Mouse (Mus musculus) spleen, postnatal 10 days (tissue): ENCODE measurements at regions not wholly inside any gene's neighbourhood (a gene's known extent, or its start where the extent isn't known, plus 50 kb on each side); places are given as distances from the start of the nearest gene placed in this dataset.
"Not testable (repeated sequence)": the region's sequence is repeated elsewhere in the genome, so short reads cannot be mapped to it uniquely, and the experiment has no call there.

ENCODE experiments used
- DNase-seq, 2 experiments: peaks; one replicate each; pipeline ENCODE4 v3.0.0; 2021 to 2022; ENCODE audit warnings: low spot score in 2 of 2

DNA sequence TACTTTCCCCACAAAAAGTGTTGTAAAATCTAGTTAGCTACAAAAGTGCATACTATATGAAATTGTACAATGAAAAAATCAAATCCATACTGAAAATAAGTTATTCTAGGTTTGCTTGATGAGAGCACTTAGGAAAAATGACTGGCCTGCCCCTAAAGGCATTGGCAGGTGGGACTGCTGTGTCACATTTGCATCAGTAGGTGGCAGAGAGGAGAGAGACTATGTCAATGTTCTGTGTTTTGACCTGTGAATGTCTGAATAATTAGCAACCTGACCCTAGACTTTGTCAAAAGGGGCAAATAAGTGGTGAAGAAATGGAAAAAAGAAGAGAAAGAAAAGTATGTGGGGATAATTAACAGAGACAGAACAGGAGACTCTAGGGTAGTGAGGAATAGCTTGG, 997.0 kb upstream of the Tacstd2 start:
- DNase-seq: peak in 1 of 2 experiments; percentile 29

DNA sequence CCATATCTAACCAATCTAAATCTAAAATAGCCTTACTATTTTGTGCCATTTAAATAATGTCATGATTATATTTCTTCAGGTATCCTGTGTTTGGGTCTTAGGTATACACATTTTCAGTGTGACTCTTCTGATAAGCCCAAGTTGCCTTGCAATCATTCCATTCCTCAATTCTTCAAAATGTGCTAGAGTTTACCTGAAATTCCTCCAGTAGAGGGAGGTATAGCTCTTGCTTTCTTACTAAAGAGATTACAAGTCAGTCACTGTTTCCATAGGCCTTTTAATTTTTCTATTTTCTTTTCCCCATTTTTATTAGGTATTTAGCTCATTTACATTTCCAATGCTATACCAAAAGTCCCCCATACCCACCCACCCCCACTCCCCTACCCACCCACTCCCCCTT, 968.3 kb upstream of the Tacstd2 start:
- DNase-seq: no peak

DNA sequence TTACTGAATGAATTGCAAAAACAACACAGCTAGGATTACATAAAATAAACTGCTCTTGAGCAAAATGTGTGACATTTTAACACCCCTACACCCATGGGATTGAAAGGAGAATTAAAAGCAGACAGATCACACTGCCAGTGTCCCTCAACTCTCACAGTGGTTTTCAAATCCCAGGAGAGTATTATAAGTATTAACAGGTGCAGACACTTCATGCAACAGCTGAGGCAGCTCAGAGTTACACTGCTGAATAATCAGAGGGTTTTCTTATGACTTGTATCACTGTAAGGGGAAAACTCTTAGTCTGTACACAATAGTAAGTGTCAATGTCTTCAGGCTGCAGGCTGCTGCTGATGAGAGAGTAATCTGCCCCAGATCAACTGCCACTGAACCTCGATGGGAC, 945.5 kb upstream of the Tacstd2 start:
- no peak for DNase-seq

DNA sequence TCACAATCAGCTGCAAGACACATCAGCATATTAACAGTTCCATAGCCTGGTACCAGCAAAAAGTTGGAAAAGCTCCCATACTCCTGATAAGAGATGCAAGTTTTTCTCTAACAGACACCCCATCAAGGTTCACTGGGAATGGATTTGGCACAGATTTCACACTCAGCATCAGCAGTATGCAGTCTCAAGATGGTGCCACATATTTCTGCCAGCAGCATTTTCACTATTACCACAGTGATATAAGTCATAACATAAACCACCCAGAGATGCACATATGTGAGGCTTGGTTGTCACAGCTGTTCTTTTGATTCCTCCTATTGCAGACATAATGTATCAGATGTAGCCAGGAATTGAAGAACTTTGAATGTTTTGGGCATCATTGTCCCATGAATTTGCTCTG, 939.3 kb upstream of the Tacstd2 start:
- no peak for DNase-seq

DNA sequence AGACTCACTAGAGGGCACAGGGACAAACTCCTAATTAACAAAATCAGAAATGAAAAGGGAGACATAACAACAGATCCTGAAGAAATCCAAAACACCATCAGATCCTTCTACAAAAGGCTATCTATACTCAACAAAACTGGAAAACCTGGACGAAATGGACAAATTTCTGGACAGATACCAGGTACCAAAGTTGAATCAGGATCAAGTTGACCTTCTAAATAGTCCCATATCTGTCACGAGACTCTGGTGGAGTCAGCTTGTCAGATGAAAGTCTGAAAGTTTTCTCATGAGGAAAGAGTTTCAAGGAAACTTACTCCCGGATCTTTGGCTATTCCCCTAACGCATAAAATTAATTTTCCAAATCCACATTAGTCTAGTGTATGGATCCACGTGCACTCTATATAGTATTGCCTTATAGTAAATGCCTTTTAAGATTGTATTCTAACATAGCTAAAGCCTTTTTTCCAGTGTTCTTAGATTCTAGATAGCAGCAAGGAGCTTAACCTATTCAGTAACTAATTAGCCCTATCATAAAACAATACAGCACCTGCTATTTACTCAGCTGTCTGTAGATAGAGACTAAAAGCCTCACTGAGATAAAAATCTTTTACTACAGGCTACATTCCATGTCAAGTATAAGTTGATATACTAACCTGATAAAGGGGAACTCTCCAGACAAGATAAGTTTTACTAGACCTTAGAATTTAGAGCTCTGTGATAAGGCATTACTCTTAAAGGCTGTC, 917.6 kb upstream of the Tacstd2 start:
- DNase-seq: not testable (repeated sequence)

DNA sequence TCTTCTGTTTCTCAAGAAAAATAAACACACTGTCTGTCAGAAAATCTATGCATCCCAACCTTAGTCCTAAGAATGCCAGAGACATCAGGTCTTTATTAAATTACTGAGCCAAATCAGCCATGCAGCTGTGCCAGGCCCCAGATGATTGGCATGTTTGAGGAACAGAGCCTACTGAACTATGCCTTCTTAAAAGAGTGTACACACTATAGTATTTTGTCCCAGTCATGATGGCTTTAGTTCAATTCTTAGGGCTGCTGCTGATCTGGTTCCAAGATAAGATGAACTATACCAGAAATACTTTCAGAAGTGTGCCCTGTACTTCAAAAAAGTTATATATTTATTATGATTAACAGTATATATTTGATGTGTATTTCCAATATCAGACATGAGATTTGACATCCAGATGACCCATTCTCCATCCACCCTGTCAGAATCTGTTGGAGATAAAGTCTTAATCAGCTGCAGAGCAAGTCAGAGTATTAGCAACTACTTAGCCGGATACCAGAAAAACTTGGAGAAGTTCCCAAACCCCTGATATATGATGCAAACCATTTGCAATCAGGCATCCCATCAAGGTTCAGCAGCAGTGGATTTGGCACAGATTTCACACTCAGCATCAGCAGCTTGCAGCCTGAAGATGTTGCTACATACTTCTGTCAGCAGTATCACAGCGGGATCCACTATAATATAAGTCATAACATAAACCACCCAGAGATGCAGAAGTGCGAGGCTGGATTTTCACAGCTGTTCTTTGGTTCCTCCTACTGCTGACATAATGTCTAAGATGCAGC, 913.6 kb upstream of the Tacstd2 start:
- no peak for DNase-seq

DNA sequence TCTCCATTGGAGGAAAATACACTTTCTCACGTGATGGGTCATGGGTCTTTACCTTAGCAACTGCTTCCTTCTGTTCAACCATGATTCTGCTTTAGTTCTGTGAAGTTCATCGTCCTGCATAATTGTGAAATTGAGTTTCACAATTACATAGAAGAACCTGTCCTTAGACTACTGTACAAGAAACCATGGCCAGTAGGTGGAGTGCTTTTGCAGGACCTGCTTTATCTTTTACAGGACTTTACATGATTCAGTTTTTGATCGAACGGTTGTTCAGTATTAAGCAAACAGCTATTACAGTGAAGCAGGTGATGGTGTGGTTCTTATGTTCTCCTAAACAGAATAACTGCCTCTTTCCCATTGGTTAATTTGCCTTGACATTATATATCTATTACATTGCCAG, 910.2 kb upstream of the Tacstd2 start:
- DNase-seq: no peak

DNA sequence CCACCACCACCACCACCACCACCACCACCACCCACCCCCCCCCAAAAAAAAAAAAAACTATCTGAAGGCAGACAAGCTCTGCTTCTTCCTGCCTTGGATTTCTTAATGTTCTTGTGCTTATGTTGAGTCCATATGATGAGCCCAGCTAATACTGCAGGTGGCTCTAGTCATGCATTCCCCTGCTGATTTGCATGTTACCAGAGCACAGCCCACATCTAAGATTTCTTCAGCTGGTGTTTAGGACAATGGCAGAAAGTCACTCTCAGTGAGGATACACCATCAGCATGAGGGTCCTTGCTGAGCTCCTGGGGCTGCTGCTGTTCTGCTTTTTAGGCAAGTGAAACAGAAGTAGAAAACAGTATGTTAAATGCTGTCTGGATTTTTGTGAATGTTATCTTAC, 901.6 kb upstream of the Tacstd2 start:
- peak in 1 of 2 experiments; percentile 20 for DNase-seq
